Mouse (Mus musculus) liver, adult 2 months (tissue): ENCODE data around the gene Ccdc12.

ENCODE experiments used
- CTCF ChIP-seq: fragments of 200-500 bp; IDR thresholded peaks from 2 replicates; pipeline ENCODE4 v1.5.1; 2011; ENCODE audit warnings: low read depth, low read length, control low read depth
- POLR2A ChIP-seq: fragments of 200-500 bp; IDR thresholded peaks from 2 replicates; pipeline ENCODE4 v1.6.1; 2011; ENCODE audit warnings: low read length, control low read depth; ENCODE audit not compliant: insufficient read depth; ENCODE audit errors: extremely low read depth

DNA sequence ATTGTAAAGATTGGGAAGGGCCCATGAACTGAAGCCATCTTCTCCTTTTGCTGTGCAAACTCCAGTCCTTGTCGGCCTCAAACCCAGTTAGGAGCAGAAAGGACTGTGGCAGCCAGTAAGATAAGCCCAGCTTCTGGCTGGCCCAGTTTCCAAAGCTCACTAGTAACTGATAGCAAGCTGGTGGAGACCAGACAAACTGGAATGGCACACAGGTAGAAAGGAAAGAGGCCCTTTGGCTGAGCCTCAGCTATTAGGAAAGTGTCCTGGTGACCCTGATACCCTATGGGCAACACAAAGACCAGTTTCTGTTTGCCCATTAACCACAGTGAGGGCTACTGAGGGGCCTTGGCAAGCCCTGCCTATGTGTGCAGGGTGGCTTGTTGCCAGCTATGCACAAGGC is 46.5 kb downstream of the Ccdc12 start:
- TF ChIP-seq CTCF (no peak), POLR2A (no peak)
